Comparison of ENCODE assay signal across 9 mouse cellular contexts in genomic region chr13:37862492-37862891, GRCm38 (mm10).
DNase-seq lines count a peak whose midpoint lies in the region; ATAC-seq and TF ChIP-seq lines count a peak whose summit lies in the region.
"Had no signal": no experiment of that assay in that cellular context is flagged by ENCODE, and none has a peak within 500 bp of the region (broad histone marks: within the 10 kb centered on the region; RNA-seq: fewer than 3 reads in every experiment).

No protein-coding gene starts in this region.

- peak overlapping the region; percentile 83 for H3K27ac ChIP-seq in gastrocnemius, adult 2 months
- H3K27ac ChIP-seq in midbrain, embryonic 10.5 days (replicated peaks): peak overlapping the region; percentile 46; the same call in 1 of the 2 replicates
- no peak overlapping the region for H3K27ac ChIP-seq in midbrain, embryonic 15.5 days
- peak overlapping the region; percentile 57; the same call in 1 of the 2 replicates for H3K27ac ChIP-seq in intestine, postnatal 0 days (ENCODE audit: low read depth, low read length)
- H3K27ac ChIP-seq in neural tube, embryonic 15.5 days (replicated peaks): no peak overlapping the region

- H3K4me2 ChIP-seq in midbrain, embryonic 15.5 days: no peak overlapping the region
- H3K4me2 ChIP-seq in intestine, postnatal 0 days (replicated peaks; ENCODE audit: low read depth): no peak overlapping the region
- no peak overlapping the region for H3K4me2 ChIP-seq in neural tube, embryonic 15.5 days

- H3K27me3 ChIP-seq in midbrain, embryonic 10.5 days (ENCODE audit: low read depth, poor library complexity, severe bottlenecking): peaks cover 18% of the 10 kb centered on the region; the same call in 1 of the 2 replicates
- H3K27me3 ChIP-seq in midbrain, embryonic 15.5 days (replicated peaks): no peaks in the 10 kb centered on the region; the same call in 1 of the 2 replicates
- H3K27me3 ChIP-seq in intestine, postnatal 0 days (replicated peaks; ENCODE audit: control insufficient read depth, insufficient read depth, low read length): no peaks in the 10 kb centered on the region
- H3K27me3 ChIP-seq in neural tube, embryonic 15.5 days (replicated peaks): no peaks in the 10 kb centered on the region

- no peak overlapping the region for H3K4me3 ChIP-seq in gastrocnemius, adult 2 months
- H3K4me3 ChIP-seq in midbrain, embryonic 10.5 days: no peak overlapping the region
- H3K4me3 ChIP-seq in midbrain, embryonic 15.5 days: no peak overlapping the region
- H3K4me3 ChIP-seq in intestine, postnatal 0 days (ENCODE audit: low read depth, low read length): no peak overlapping the region
- no peak overlapping the region for H3K4me3 ChIP-seq in neural tube, embryonic 15.5 days (replicated peaks)

- 32% methylated on average over 6 of the region's 6 CpGs for WGBS in midbrain, embryonic 10.5 days
- 13% methylated on average over 6 of the region's 6 CpGs for WGBS in midbrain, embryonic 15.5 days
- 20% methylated on average over 6 of the region's 6 CpGs for WGBS in intestine, postnatal 0 days
- WGBS in neural tube, embryonic 15.5 days: 13% methylated on average over 6 of the region's 6 CpGs

- no peak for DNase-seq in gastrocnemius, adult 2 months
- no peak for DNase-seq in gastrocnemius, adult 18-20 months (ENCODE audit: low spot score)
- no peak for DNase-seq in midbrain, embryonic 10.5 days (ENCODE audit: low spot score)
- DNase-seq in layer of hippocampus, postnatal 25 days (ENCODE audit: extremely low spot score in 1 of 2, low spot score in 1 of 2): no peak
- DNase-seq in cerebellum, postnatal 36 days: no peak
- DNase-seq: adrenal gland, adult 2 months had no signal

- ATAC-seq in midbrain, embryonic 15.5 days (replicated peaks): no peak
- no peak for ATAC-seq in intestine, postnatal 0 days
- ATAC-seq in neural tube, embryonic 15.5 days (ENCODE audit: low FRiP score): peak; percentile 33; the same call in 1 of the 2 replicates

- no peak overlapping the region for H3K9ac ChIP-seq in midbrain, embryonic 15.5 days
- H3K9ac ChIP-seq in intestine, postnatal 0 days (ENCODE audit: low read depth, low read length): no peak overlapping the region
- no peak overlapping the region for H3K9ac ChIP-seq in neural tube, embryonic 15.5 days (replicated peaks)

- no peaks in the 10 kb centered on the region for H3K9me3 ChIP-seq in midbrain, embryonic 10.5 days (replicated peaks)
- no peaks in the 10 kb centered on the region for H3K9me3 ChIP-seq in midbrain, embryonic 15.5 days
- H3K9me3 ChIP-seq in intestine, postnatal 0 days (ENCODE audit: control insufficient read depth): no peaks in the 10 kb centered on the region
- no peaks in the 10 kb centered on the region for H3K9me3 ChIP-seq in neural tube, embryonic 15.5 days (replicated peaks)

- no peaks in the 10 kb centered on the region for H3K36me3 ChIP-seq in midbrain, embryonic 10.5 days
- H3K36me3 ChIP-seq in midbrain, embryonic 15.5 days (replicated peaks): no peaks in the 10 kb centered on the region
- no peaks in the 10 kb centered on the region for H3K36me3 ChIP-seq in intestine, postnatal 0 days (ENCODE audit: control insufficient read depth, insufficient read depth)
- H3K36me3 ChIP-seq in neural tube, embryonic 15.5 days: no peaks in the 10 kb centered on the region

- intact Hi-C loops in gastrocnemius, adult 2 months (cut with DNase I): no loop called here

- no peak for TF ChIP-seq CTCF in gastrocnemius, adult 2 months (IDR thresholded peaks at IDR 0.05)
- TF ChIP-seq CTCF in intestine, postnatal 0 days (IDR thresholded peaks at IDR 0.05; ENCODE audit: low read depth): no peak

- peaks cover 49% of the 10 kb centered on the region for H3K4me1 ChIP-seq in midbrain, embryonic 10.5 days
- H3K4me1 ChIP-seq in midbrain, embryonic 15.5 days: peaks cover 32% of the 10 kb centered on the region
- no peaks in the 10 kb centered on the region; the same call in 1 of the 2 replicates for H3K4me1 ChIP-seq in intestine, postnatal 0 days (replicated peaks; ENCODE audit: control insufficient read depth, insufficient read depth, low read length)
- H3K4me1 ChIP-seq in neural tube, embryonic 15.5 days: peaks cover 37% of the 10 kb centered on the region

Comparison
In these comparisons a context has a peak if more than half of its experiments do, and no peak if none do; other contexts are left out.
1. H3K27ac ChIP-seq: peak in gastrocnemius, adult 2 months (single experiment), midbrain, embryonic 10.5 days (single experiment) and intestine, postnatal 0 days (single experiment); none in midbrain, embryonic 15.5 days (single experiment) and neural tube, embryonic 15.5 days (single experiment).